Mouse (Mus musculus) hindbrain, embryonic 13.5 days (tissue): ENCODE data around the gene Prlr. TPM values are rescaled to one million over a fixed set of nuclear protein-coding genes. Genes with fewer than 3 reads are reported as not detected.
A peak's percentile ranks its signal among the peaks of the same experiment; 100 is the strongest.

Experiments used
- ATAC-seq: fragments of 200-750 bp; cut with Nextera tagmentation; 2 replicates; pipeline ENCODE4 v1.8.0; 2017; ENCODE audit warnings: moderate TSS enrichment; ENCODE audit not compliant: low FRiP score
- H3K27ac ChIP-seq: fragments of 300-500 bp; sonication (generic); 2 replicates; pipeline ENCODE4 v1.5.1; 2015; ENCODE audit warnings: inconsistent platforms, mild to moderate bottlenecking, moderate library complexity
- H3K27me3 ChIP-seq: fragments of 300-500 bp; sonication (generic); 2 replicates; pipeline ENCODE4 v1.6.1; 2015; ENCODE audit warnings: mild to moderate bottlenecking, inconsistent platforms
- H3K36me3 ChIP-seq: fragments of 300-500 bp; sonication (generic); 2 replicates; pipeline ENCODE4 v1.6.1; 2015; ENCODE audit warnings: mild to moderate bottlenecking, inconsistent platforms
- H3K4me1 ChIP-seq: fragments of 300-500 bp; sonication (generic); replicated peaks from 2 replicates; pipeline ENCODE4 v1.6.1; 2015; ENCODE audit warnings: inconsistent platforms
- H3K4me2 ChIP-seq: fragments of 300-500 bp; sonication (generic); 2 replicates; pipeline ENCODE4 v1.6.1; 2015; ENCODE audit warnings: inconsistent platforms, mild to moderate bottlenecking, moderate library complexity
- H3K4me3 ChIP-seq: fragments of 300-500 bp; sonication (generic); 2 replicates; pipeline ENCODE4 v1.5.1; 2015; ENCODE audit warnings: mild to moderate bottlenecking, inconsistent platforms
- H3K9ac ChIP-seq: fragments of 300-500 bp; sonication (generic); 2 replicates; pipeline ENCODE4 v1.6.1; 2015; ENCODE audit warnings: mild to moderate bottlenecking, inconsistent platforms
- H3K9me3 ChIP-seq: fragments of 300-500 bp; sonication (generic); 2 replicates; pipeline ENCODE4 v1.6.1; 2016; ENCODE audit warnings: inconsistent platforms
- WGBS: fragments of 180-500 bp; shearing (Covaris S2); methylation state at CpG from one replicate; pipeline ENCODE4 v1.1.7; 2015; 5-methylcytosine and 5-hydroxymethylcytosine counted together
- polyA plus RNA-seq: library from polyadenylated mRNA; unstranded; fragments of >200 nt; fragmentation: Nextera tagmentation; extraction: Ambion mirVana; gene quantifications from 2 replicates; pipeline ENCODE4 v1.2.1, GENCODE M21; 2015

The Prlr gene
- polyA plus RNA-seq, 1 experiment from 2014 or later = 0.75 TPM

DNA sequence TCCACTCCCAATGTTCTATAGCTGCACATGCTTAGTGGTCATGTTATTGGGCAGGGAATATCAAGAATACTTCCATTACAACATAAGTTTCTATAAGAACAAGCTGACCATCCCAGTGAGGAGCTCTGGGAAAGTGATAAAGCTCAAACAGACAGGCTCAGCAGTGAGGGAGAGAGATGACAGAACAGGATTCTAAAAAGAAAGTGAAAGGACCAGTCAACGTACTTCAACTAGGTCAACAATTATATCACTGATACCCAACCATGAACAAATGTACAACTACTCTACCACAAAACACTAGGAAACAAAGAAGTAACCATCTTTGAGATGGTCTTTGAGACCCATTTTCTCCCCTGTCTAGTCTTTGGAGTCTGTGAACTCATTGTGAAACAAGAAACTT is 119.5 kb downstream of the Prlr start:
- 93% methylated on average over 1 of the region's 1 CpGs for WGBS
- Histone ChIP-seq H3K9ac (no peak overlapping the region), H3K27ac (no peak overlapping the region), H3K4me2 (no peak overlapping the region), H3K4me1 (no peaks in the 10 kb centered on the region), H3K9me3 (no peaks in the 10 kb centered on the region), H3K36me3 (no peaks in the 10 kb centered on the region), H3K27me3 (no peaks in the 10 kb centered on the region), H3K4me3 (no peak overlapping the region)
- ATAC-seq = no peak

DNA sequence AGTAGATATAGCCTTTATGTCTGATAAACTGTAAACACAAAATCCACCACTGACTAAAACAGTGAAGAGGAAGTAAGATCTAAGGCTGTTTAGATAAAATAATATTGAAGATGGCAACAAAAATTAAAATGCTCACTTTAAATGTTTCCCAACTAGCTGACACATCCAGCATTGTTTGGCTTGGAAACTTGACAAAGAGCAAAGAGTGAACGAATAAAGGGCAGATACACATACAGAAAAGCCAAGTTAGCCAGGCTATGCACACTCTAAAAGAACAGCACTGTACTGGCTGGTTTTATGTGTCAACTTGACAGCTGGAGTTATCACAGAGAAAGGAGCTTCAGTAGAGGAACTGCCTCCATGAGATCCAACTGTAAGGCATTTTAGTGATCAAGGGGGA is 121.0 kb downstream of the Prlr start:
- Histone ChIP-seq H3K4me2 (no peak overlapping the region), H3K27ac (no peak overlapping the region), H3K9ac (no peak overlapping the region), H3K36me3 (no peaks in the 10 kb centered on the region), H3K9me3 (no peaks in the 10 kb centered on the region), H3K4me1 (no peaks in the 10 kb centered on the region), H3K27me3 (no peaks in the 10 kb centered on the region), H3K4me3 (no peak overlapping the region)
- 76% methylated on average over 1 of the region's 1 CpGs for WGBS
- ATAC-seq = no peak

DNA sequence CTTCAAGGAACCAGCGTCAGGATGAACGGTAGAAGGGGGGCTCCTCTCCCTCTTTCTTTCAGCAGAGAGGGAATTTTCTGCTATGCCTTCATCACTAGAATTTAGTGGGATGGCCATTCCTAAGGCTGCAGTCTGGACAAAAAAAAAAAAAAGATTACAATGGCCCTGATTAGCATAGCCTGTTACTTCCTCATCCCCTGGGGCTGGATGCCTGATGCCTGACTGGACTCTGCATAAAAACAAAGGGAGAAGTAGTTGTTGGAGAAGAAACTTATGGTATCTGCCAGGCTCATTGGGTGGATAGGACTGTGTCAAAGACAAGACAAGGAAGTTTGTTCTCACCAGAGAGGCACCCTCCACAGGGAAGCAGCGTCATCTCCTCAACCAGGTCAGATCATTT is 122.4 kb downstream of the Prlr start:
- ATAC-seq = no peak

DNA sequence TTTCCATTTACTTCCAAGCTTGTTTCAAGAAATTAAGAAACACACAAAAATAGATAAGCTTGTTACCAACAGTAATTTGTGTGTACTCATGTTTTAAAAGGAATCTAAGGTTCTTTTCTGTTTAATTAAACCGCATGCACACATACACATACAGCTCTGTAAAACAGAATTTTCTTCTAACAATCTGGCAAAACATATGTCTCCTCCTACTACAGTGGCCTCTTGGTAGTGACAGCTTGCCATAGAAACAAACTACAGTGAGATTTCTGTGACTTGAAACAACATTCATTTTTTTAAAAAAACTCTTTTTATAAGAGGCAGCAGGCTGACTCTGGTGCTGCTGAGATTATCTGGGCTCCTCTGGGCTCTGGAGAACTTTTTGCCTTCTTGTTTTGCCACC is 129.4 kb downstream of the Prlr start:
- WGBS = 100% methylated on average over 1 of the region's 1 CpGs
- Histone ChIP-seq H3K9ac (no peak overlapping the region), H3K36me3 (no peaks in the 10 kb centered on the region), H3K4me2 (no peak overlapping the region), H3K27ac (no peak overlapping the region), H3K4me1 (no peaks in the 10 kb centered on the region), H3K4me3 (no peak overlapping the region), H3K9me3 (no peaks in the 10 kb centered on the region), H3K27me3 (no peaks in the 10 kb centered on the region)
- no peak for ATAC-seq

More for the DNA sequence above, 122.4 kb downstream of the Prlr start:
- Histone ChIP-seq H3K27ac (no peak overlapping the region), H3K4me2 (no peak overlapping the region), H3K4me3 (no peak overlapping the region), H3K9me3 (no peaks in the 10 kb centered on the region), H3K27me3 (no peaks in the 10 kb centered on the region), H3K4me1 (no peaks in the 10 kb centered on the region), H3K36me3 (no peaks in the 10 kb centered on the region), H3K9ac (no peak overlapping the region)
- 59% methylated on average over 3 of the region's 3 CpGs for WGBS

DNA sequence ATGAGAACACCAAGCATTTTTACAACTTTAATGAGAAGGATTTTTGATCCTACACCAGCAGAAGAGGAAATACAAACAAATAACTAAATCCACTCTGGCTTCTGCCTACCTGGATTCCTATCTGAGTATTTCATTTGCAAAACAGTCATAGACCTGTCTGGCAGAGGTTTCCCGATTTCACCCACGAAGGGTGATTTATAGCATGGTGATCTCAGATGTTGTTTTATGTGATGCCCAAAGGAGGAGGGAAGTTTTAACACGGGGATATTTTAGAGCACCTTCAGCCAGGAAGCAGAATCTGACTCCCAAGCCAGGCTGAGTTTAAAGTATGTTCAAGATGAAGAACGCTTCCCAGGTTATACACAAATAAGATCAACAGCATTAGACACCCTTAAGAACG is 134.8 kb downstream of the Prlr start:
- ATAC-seq = no peak
- H3K4me1 ChIP-seq = no peaks in the 10 kb centered on the region
- no peaks in the 10 kb centered on the region for H3K9me3 ChIP-seq
- no peak overlapping the region for H3K4me3 ChIP-seq
- 83% methylated on average over 5 of the region's 5 CpGs for WGBS
- H3K27me3 ChIP-seq = no peaks in the 10 kb centered on the region
- no peak overlapping the region for H3K4me2 ChIP-seq
- H3K27ac ChIP-seq = no peak overlapping the region
- H3K36me3 ChIP-seq = no peaks in the 10 kb centered on the region
- no peak overlapping the region for H3K9ac ChIP-seq

DNA sequence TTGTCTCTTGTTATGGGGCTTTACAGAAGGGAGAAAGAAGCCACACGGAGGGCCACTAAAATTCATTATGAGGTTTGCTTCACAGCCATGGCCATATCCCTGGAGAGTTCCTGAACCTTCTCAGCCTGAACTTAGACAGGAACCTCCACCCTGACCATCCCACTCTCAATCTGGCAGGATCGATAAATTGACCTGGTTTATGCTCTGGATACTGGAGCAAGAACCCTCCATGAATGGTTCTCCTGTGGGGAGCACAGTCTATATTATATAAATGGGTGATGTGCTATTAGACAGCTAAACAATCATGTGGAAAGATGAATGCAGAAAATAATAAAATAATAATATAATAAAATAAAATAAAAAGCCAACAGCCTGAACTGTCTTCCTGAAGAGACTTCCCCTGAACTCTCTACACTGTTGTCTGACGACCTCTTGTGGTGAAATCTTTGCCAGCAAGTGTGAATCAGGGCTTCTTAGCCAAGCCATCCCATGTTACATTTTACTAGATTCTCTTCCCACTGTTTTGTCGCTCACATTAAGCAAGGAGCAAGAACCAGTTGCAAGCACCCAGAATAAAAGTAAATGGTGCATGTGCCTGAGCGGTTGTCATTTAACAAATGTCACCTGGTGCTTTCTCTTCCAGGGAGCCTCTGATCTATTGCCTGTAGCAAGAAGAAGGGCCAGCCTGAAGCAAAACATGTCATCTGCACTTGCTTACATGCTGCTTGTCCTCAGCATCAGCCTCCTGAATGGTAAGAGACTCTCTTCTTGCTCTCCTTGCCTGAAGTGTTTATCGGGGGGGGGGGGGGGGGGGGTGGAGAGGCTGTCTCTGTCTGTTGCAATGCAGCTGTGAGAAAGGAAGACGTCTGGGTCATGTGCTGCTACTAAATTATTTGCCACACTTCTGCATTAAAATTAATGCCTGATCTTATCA is 136.8 kb downstream of the Prlr start:
- WGBS = 54% methylated on average over 7 of the region's 7 CpGs
- no peaks in the 10 kb centered on the region for H3K4me1 ChIP-seq
- H3K27ac ChIP-seq = no peak overlapping the region
- no peaks in the 10 kb centered on the region for H3K27me3 ChIP-seq
- no peaks in the 10 kb centered on the region for H3K36me3 ChIP-seq
- H3K9me3 ChIP-seq = no peaks in the 10 kb centered on the region
- no peak overlapping the region for H3K4me2 ChIP-seq
- ATAC-seq = 0 out of 2 replicates have a peak, but pooled peaks have one; percentile 65
- no peak overlapping the region for H3K4me3 ChIP-seq
- H3K9ac ChIP-seq = no peak overlapping the region

DNA sequence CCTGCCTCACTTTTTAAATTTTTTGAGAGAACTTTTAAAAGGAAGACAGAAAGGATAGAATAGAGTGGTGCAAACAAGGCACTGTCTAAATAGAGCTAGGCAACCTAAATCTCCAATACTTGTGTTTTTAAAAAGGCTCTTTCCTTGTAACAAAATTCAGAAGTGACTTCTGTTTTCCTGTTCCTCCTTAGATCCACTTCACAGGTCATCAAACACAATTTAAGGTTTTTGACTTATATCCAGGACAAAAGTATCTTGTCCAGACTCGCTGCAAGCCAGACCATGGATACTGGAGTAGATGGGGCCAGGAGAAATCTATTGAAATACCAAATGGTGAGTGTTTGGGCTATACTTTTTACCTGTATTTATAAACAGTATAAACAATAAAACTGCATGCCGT is 148.0 kb downstream of the Prlr start, which contains the start of gene Gm21973:
Gm21973 (plus strand) TSS at position 301 of the 400 bp plus-strand sequence.
- Histone ChIP-seq H3K9ac (no peak within 1 kb of the TSS), H3K27ac (no peak within 1 kb of the TSS), H3K27me3 (no peaks in the 10 kb centered on the region), H3K4me2 (no peak within 1 kb of the TSS), H3K4me1 (no peaks in the 10 kb centered on the region), H3K36me3 (no peaks in the 10 kb centered on the region), H3K9me3 (no peaks in the 10 kb centered on the region), H3K4me3 (no peak within 1 kb of the TSS)
- ATAC-seq = no peak
- WGBS = 91% methylated on average over 2 of the region's 2 CpGs

DNA sequence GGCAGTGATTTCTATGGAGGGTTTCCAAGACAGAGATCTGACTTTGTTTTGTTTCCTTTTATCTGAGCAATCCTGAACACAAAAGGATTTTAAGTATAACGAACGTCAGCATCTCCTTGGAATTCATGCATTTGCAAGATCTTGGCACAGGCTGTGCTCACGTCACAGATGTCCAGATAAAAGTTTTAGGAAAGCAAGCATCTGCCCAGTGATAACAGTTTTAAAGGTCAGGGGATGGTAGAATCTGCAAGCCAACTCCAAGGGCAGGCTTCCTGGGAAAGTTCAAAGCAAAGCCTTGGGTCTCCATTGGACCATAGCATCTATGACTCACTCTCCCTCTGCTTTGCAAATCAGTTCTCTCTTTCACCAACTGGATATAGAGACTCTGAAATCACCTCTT is 153.6 kb downstream of the Prlr start:
- ATAC-seq = no peak
- H3K4me1 ChIP-seq = no peaks in the 10 kb centered on the region
- H3K36me3 ChIP-seq = no peaks in the 10 kb centered on the region
- no peak overlapping the region for H3K27ac ChIP-seq
- H3K9ac ChIP-seq = no peak overlapping the region
- no peaks in the 10 kb centered on the region for H3K9me3 ChIP-seq
- no peaks in the 10 kb centered on the region for H3K27me3 ChIP-seq
- WGBS = 86% methylated on average over 3 of the region's 3 CpGs
- no peak overlapping the region for H3K4me2 ChIP-seq
- no peak overlapping the region for H3K4me3 ChIP-seq

DNA sequence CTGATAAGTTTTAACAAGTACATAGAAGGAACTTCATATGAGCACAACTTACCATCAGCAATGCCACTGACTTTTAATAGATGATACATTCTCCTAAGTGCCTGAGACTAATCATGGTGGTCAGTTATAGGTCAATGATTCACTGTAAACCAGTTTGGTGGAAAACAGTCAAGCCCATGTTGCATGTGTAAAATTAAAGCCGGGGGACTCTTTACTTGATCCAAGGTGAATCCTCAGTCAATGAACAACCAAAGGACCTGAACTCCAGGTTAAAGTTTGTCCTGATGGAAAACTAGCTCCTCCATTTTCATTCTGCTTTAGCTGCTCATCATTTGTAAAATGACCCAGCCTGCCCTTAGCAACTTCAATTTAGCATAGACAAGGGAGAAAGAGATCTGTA is 155.5 kb downstream of the Prlr start:
- Histone ChIP-seq H3K27ac (no peak overlapping the region), H3K9me3 (no peaks in the 10 kb centered on the region), H3K4me3 (no peak overlapping the region), H3K9ac (no peak overlapping the region), H3K4me2 (no peak overlapping the region), H3K4me1 (no peaks in the 10 kb centered on the region), H3K27me3 (no peaks in the 10 kb centered on the region), H3K36me3 (no peaks in the 10 kb centered on the region)
- 96% methylated on average over 1 of the region's 1 CpGs for WGBS
- ATAC-seq = no peak

DNA sequence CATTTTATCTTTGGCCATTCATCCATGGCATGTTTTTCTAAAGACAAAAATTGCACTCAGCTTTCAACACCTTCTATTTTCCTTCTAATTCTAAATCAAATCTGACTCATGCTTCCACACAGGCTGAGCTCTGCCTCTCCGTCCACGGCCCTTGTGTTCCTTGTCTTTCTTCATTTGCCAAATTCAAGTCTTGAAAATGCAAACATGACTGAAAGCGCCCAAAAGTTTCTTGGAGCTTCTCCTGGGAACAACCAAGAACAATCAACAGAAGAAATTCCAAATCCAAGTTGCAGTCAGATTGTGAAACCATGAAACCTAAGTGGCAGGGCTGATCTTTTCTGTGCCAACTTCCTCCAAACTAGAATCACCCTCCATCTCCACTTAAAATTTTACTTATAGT is 161.6 kb downstream of the Prlr start:
- Histone ChIP-seq H3K27ac (no peak overlapping the region), H3K4me2 (no peak overlapping the region), H3K27me3 (no peaks in the 10 kb centered on the region), H3K9me3 (no peaks in the 10 kb centered on the region), H3K36me3 (no peaks in the 10 kb centered on the region), H3K9ac (no peak overlapping the region), H3K4me1 (no peaks in the 10 kb centered on the region), H3K4me3 (no peak overlapping the region)
- ATAC-seq = no peak
- WGBS = 81% methylated on average over 3 of the region's 3 CpGs

DNA sequence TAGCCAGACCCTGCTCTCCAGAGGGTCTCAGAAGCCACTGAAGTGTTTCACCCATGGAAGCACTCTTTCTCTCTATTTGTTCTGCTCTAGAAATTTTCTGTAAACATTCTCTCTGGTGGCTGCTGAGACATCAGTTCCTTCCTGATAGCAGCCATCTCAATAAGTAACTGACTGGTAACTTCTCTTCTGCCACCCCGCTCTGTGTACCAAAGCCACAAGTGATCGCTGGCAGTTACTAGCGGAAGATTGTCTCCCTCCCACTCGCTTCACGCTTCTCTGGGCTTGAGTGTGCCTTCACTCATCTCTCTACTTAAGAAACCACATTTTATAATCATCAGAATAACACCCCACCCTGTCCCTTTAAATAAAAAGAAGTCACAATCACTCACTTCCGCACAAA is 170.0 kb downstream of the Prlr start:
- no peak overlapping the region for H3K27ac ChIP-seq
- 94% methylated on average over 6 of the region's 6 CpGs for WGBS
- no peaks in the 10 kb centered on the region for H3K4me1 ChIP-seq
- H3K27me3 ChIP-seq = no peaks in the 10 kb centered on the region
- H3K9ac ChIP-seq = no peak overlapping the region
- H3K4me2 ChIP-seq = no peak overlapping the region
- no peak overlapping the region for H3K4me3 ChIP-seq
- H3K9me3 ChIP-seq = no peaks in the 10 kb centered on the region
- ATAC-seq = no peak
- no peaks in the 10 kb centered on the region for H3K36me3 ChIP-seq

DNA sequence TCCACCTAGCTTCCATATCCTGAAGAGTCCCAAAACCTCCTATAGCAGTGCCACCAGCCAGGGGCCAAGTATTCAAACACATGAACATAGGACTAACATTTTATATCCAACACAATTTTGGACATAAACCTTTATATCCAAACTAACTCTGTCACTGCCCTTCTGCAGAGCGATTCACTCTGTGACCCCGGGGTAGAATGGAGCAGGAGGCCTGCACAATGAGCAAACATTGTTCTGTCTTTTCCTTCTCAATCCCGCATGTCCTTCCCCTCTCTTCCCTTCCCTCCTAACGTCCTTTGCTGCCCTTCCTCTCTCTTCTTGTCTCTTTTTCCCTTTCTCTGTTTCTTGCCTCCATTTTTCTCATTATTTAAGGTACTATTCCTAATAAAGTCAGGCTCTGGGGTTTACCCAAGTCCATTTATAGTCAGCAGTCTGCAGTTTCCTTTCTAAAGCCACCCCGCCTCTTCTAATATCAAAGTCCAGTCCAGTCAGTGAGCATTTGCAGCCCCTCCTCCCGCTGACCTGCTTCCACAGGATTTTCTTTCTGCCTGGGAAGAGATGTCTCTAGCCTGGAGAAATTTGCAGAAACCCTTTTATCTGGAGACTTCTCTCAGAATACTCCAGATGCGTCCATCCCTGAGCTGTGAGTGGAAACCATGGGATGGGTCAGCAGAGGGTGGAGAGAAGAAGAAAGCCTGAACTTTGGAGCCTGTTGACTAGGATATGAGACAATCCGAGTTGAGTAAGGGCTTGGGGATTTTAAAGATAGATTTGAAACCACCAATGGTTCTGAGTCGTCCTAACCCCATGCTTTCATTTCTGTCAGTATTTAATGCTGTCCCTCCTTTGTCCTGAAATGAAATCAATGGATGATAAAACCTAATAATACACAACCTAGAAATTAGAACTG is 181.3 kb downstream of the Prlr start, which contains the start of gene Agxt2:
Agxt2 (plus strand) TSS at position 494 of the 910 bp plus-strand sequence.
- H3K27me3 ChIP-seq = no peaks in the 10 kb centered on the region
- H3K9me3 ChIP-seq = no peaks in the 10 kb centered on the region
- H3K4me2 ChIP-seq = no peak within 1 kb of the TSS
- H3K27ac ChIP-seq = no peak within 1 kb of the TSS
- no peaks in the 10 kb centered on the region for H3K36me3 ChIP-seq
- H3K9ac ChIP-seq = no peak within 1 kb of the TSS
- ATAC-seq = no peak
- no peak within 1 kb of the TSS for H3K4me3 ChIP-seq
- no peaks in the 10 kb centered on the region for H3K4me1 ChIP-seq
- WGBS = 79% methylated on average over 9 of the region's 9 CpGs
